Mouse (Mus musculus): Measurements from ENCODE around the gene Zfp148. TPM values are rescaled to one million over a fixed set of nuclear protein-coding genes. Genes with fewer than 3 reads are reported as not detected.

The Zfp148 gene
- polyA plus RNA-seq (2014; fragmentation: Illumina TruSeq; extraction: RNeasy Lipid Tissue Mini Kit (QIAGEN cat#74804); ENCODE audit: low read depth, low replicate concordance), result 50.1 TPM

GRCm38 (mm10) chr16:33379944-33380881 lies at the start of gene Zfp148:
Gene Zfp148 (plus strand): TSS chr16:33380836.

GRCm38 (mm10) chr16:33516807-33517565 lies 136.3 kb downstream of the Zfp148 start, which contains the start of gene Slc12a8:
Gene Slc12a8 (plus strand): TSS chr16:33517328.

Other genes starting within 250 kb of the Zfp148 start
- 13.3 TPM for gene Osbpl11, start 195.8 kb upstream of the Zfp148 start, polyA plus RNA-seq (2014; fragmentation: Illumina TruSeq; extraction: RNeasy Lipid Tissue Mini Kit (QIAGEN cat#74804); ENCODE audit: low read depth, low replicate concordance)
- 72.4 TPM for gene Snx4, start 129.4 kb upstream of the Zfp148 start, polyA plus RNA-seq (2014; fragmentation: Illumina TruSeq; extraction: RNeasy Lipid Tissue Mini Kit (QIAGEN cat#74804); ENCODE audit: low read depth, low replicate concordance)
- gene Slc12a8, start 136.5 kb downstream of the Zfp148 start, polyA plus RNA-seq (2014; fragmentation: Illumina TruSeq; extraction: RNeasy Lipid Tissue Mini Kit (QIAGEN cat#74804); ENCODE audit: low read depth, low replicate concordance), result not detected